Mouse (Mus musculus) liver, adult 2 months (tissue): ENCODE results near the gene Irgm2. TPM values are rescaled to one million over a fixed set of nuclear protein-coding genes. Genes with fewer than 3 reads are reported as not detected.

Experiments
- DNase-seq: peaks from one replicate; pipeline ENCODE4 v3.0.0-alpha.2; 2011; ENCODE audit warnings: low read depth, low spot score; ENCODE audit errors: extremely low read depth
- H3K27ac ChIP-seq: fragments of 200-500 bp; replicated peaks from 2 replicates; pipeline ENCODE4 v1.5.1; 2012; ENCODE audit warnings: low read depth, mild to moderate bottlenecking, control low read depth, inconsistent platforms, low read length; ENCODE audit not compliant: insufficient read depth
- H3K27me3 ChIP-seq: fragments of 200-500 bp; 2 replicates; pipeline ENCODE4 v1.6.1; 2012; ENCODE audit warnings: mild to moderate bottlenecking, moderate library complexity, low read length, inconsistent platforms; ENCODE audit not compliant: control insufficient read depth, insufficient read depth
- H3K36me3 ChIP-seq: fragments of 200-500 bp; 2 replicates; pipeline ENCODE4 v1.6.1; 2012; ENCODE audit warnings: low read length, inconsistent platforms; ENCODE audit not compliant: control insufficient read depth, insufficient read depth
- H3K4me1 ChIP-seq: fragments of 200-500 bp; 2 replicates; pipeline ENCODE4 v1.6.1; 2011; ENCODE audit warnings: low read length; ENCODE audit not compliant: control insufficient read depth, insufficient read depth
- H3K4me3 ChIP-seq: fragments of 200-500 bp; 2 replicates; pipeline ENCODE4 v1.5.1; 2011; ENCODE audit warnings: low read depth, mild to moderate bottlenecking, control low read depth, low read length, moderate library complexity; ENCODE audit not compliant: insufficient read depth
- H3K79me2 ChIP-seq: fragments of 200-500 bp; 2 replicates; pipeline ENCODE4 v1.6.1; 2012; ENCODE audit warnings: inconsistent platforms, mild to moderate bottlenecking, low read length, moderate library complexity; ENCODE audit not compliant: control insufficient read depth, insufficient read depth
- H3K9ac ChIP-seq: fragments of 200-500 bp; 2 replicates; pipeline ENCODE4 v1.6.1; 2012; ENCODE audit warnings: low read depth, mild to moderate bottlenecking, control low read depth, inconsistent platforms, low read length
- CTCF ChIP-seq: fragments of 200-500 bp; IDR thresholded peaks from 2 replicates; pipeline ENCODE4 v1.5.1; 2011; ENCODE audit warnings: low read depth, low read length, control low read depth
- POLR2A ChIP-seq: fragments of 200-500 bp; IDR thresholded peaks from 2 replicates; pipeline ENCODE4 v1.6.1; 2011; ENCODE audit warnings: low read length, control low read depth; ENCODE audit not compliant: insufficient read depth; ENCODE audit errors: extremely low read depth
- WGBS: fragments of 180-500 bp; shearing (Covaris S2); methylation state at CpG from one replicate; pipeline ENCODE4 v1.1.7; 2018; 5-methylcytosine and 5-hydroxymethylcytosine counted together
- polyA plus RNA-seq: library from polyadenylated mRNA; depleted of rRNA; stranded (reverse); fragments of >200 nt; gene quantifications from 2 replicates; pipeline ENCODE4 v1.2.3, GENCODE M21; 2012
- total RNA-seq: library from RNA; depleted of rRNA; stranded (reverse); fragments of >200 nt; gene quantifications from 2 replicates; pipeline ENCODE4 v1.2.3, GENCODE M21; 2014

Gene Irgm2
- total and polyA plus RNA-seq, 2 experiments = 21.8 to 40.8 TPM

DNA sequence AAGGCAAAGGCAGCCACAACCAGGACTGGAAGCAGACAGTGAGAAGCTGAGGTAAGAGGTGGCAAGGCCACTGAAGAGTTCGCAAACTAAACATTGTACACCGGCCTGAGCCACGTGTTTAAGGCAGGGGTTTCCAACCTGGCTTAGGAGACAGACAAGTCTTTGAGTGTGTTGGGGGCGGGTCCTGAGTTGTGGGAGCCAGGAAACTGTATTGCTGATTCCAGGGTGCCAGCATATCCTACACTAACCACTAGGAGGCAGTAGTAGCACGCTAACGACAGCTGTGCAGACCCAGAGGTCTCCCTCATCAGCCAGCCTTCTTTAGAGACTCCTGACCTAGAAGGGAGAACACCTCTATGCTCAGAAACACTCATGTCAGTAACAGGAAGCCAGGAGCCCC lies 35.7 kb downstream of the Irgm2 start:
- H3K79me2 ChIP-seq = no peaks in the 10 kb centered on the region
- H3K27ac ChIP-seq = no peak overlapping the region
- H3K27me3 ChIP-seq = no peaks in the 10 kb centered on the region
- H3K36me3 ChIP-seq = no peaks in the 10 kb centered on the region
- no peak for TF ChIP-seq POLR2A
- TF ChIP-seq CTCF = peak; percentile 76
- H3K4me3 ChIP-seq = no peak overlapping the region
- 24% methylated on average over 6 of the region's 6 CpGs for WGBS
- peak; percentile 32 for DNase-seq
- 0 out of 2 replicates have a peak, but pooled peaks cover 3% of the 10 kb centered on the region for H3K4me1 ChIP-seq
- no peak overlapping the region for H3K9ac ChIP-seq

DNA sequence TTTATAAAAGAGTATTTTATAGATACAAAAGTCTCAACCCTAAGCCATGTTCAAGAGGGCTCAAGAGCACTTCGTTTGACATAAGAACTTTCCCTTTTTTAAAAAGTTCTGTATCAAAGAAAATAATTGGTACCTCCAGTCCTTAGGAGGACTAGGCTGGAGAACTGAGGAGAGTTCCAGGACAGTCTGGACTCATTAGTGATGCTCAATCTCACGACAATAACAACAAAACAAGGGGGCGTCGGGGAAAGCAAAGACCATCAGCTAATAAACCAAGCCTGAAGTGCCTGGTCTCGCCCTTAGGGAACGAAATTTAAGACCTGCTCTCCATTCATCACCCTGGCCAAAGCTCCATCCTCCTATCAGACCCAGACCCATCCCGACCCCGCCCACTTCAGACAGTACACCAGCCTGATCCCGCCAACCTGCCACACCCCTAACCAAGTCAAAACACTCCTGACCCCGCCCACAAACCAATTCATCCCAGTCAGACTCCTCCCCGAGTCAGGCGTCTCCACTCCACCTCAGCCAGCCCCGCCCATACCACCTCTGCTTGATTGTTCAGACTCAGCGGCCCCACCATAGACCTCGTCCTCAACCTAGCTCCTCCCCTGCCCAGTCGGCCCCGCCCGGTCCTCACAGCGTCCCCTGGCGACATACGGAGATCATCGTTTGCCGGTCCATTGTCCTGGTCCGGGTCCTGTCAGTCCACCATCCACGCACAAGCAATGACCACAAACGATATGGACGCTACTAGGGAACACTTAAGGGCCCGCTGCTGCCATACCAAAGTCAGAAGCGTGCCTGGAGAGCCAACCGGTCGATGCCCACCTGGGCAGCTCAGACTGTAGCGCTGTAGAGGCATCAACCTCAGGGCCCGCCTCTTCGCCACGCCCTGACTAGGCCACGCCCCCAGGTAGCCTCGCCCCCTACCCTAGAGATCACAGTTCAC lies 39.7 kb downstream of the Irgm2 start:
- TF ChIP-seq POLR2A = no peak
- peak; percentile 48 for TF ChIP-seq CTCF
- WGBS = 6% methylated on average over 37 of the region's 37 CpGs
- Histone ChIP-seq H3K36me3 (no peaks in the 10 kb centered on the region), H3K9ac (0 out of 2 replicates have a peak overlapping the region, but pooled peaks have one; percentile 2), H3K4me1 (0 out of 2 replicates have a peak, but pooled peaks cover 3% of the 10 kb centered on the region), H3K27me3 (no peaks in the 10 kb centered on the region), H3K4me3 (peak overlapping the region; percentile 57), H3K27ac (no peak overlapping the region), H3K79me2 (no peaks in the 10 kb centered on the region)
- DNase-seq = peak; percentile 56

DNA sequence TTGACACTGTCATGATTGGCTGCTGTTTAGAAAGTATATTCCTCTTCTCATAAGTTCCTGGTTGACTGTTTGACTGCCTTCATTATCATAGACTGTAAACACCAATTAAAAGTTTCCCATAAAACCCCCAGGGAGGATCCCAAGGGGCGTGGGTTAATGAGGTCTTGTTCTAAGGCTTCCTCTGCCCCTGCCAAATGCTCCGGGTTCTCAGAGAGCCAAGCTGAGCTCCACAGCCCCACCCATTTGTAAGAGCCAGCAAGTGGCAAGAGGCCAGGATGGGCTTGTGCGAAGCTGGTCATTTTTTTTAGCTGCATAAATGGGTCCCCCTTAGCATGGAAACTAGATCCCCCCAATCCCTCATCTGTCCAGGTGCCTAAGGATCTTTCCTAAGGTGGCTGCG lies 47.9 kb downstream of the Irgm2 start:
- no peak overlapping the region for H3K9ac ChIP-seq
- H3K4me1 ChIP-seq = no peaks in the 10 kb centered on the region
- H3K79me2 ChIP-seq = no peaks in the 10 kb centered on the region
- no peak overlapping the region for H3K4me3 ChIP-seq
- H3K27me3 ChIP-seq = no peaks in the 10 kb centered on the region
- 55% methylated on average over 4 of the region's 4 CpGs for WGBS
- no peak for DNase-seq
- TF ChIP-seq CTCF (no peak), POLR2A (no peak)
- H3K36me3 ChIP-seq = no peaks in the 10 kb centered on the region
- H3K27ac ChIP-seq = no peak overlapping the region

DNA sequence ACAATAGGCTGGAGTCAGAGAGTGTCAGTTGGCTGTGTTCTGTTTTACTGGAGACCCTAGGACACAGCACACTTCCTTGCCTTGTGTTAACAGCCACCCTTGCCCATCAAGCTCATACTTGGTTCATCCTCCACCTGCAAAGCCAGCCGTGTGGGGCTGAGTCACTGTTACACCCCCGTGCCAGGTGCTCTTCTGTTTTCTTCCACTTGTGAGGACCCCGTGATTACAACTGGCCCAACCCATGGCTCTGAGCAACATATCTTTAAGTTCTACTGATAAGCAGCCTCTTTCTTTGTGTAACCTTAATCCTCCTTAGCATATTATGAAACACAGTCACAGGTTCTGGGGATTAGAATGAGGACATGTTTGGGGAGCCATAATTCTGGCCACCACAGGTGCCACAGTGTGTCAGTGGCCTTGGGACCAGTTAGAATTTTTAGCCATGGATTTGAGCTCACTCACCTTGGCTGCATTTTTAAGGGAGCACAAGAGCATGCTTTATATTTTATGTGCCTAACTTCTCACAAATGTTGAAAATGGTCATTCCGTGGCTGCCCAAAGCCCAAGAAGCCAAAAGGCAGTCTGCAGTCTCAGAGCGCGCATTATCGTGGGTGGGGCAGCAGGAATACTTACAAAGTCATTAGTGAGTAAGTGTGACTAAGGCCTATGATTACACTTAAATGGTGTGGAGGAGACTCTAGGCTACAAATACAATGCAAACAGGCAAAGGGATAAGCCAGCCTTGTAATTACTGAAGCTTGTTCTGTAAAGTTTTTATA lies 50.0 kb downstream of the Irgm2 start:
- 86% methylated on average over 7 of the region's 7 CpGs for WGBS
- no peak for DNase-seq
- no peak for TF ChIP-seq CTCF
- TF ChIP-seq POLR2A = no peak
- Histone ChIP-seq H3K4me1 (no peaks in the 10 kb centered on the region), H3K36me3 (no peaks in the 10 kb centered on the region), H3K79me2 (no peaks in the 10 kb centered on the region), H3K27ac (no peak overlapping the region), H3K27me3 (no peaks in the 10 kb centered on the region), H3K9ac (no peak overlapping the region), H3K4me3 (no peak overlapping the region)

DNA sequence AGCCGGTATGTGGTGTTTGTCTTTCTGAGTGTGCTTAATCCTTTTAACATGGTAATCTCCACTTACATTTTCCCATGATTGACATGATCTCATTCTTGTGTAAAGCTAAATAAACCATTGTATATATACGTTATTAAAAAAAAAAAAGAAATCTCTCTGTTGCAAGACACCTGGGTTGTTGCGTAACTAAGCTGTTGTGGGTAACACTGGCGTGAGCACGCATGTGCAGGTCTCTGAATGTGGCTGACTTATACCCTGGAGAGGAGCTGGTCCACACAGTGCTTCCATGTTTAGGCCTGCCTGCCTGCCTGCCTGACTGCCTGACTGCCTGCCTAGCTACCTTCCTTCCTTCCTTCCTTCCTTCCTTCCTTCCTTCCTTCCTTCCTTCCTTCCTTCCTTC lies 51.1 kb downstream of the Irgm2 start:
- TF ChIP-seq POLR2A = no peak
- TF ChIP-seq CTCF = no peak
- Histone ChIP-seq H3K4me3 (no peak overlapping the region), H3K27me3 (no peaks in the 10 kb centered on the region), H3K9ac (no peak overlapping the region), H3K36me3 (no peaks in the 10 kb centered on the region), H3K79me2 (no peaks in the 10 kb centered on the region), H3K27ac (no peak overlapping the region), H3K4me1 (no peaks in the 10 kb centered on the region)
- no peak for DNase-seq
- WGBS = 46% methylated on average over 5 of the region's 5 CpGs
